Comparison of ENCODE assay signal across 1 mouse cellular context in the genomic region with DNA sequence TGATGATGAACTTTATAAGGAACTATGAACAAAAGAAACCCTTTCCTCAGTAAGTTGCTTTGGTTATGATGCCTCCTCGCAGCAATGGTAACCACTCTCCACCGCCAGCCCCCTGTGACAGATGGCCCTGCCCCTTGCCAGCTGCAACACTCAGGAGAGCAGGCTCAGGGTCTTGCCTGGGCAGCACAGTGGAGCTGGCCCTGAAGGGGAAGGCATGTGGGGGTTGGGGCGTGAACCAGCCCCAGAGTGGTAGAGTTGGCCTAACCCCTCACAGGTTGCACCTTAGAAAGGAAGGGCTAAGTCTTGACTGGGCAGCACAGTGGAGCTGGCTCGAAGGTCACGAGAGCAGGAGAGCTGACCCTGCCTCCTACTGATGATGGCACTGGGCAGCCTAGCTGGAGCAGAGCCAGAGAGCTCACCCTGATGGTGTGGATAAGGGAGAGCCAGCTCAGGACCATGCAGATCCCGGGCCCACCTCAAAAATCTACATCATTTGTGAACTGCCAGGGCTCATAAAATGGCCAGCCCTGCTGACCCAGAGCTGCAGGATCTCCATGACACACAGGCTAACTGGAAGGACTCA.
TF ChIP-seq lines count a peak whose summit lies in the region.

No protein-coding gene starts in this region.

TF ChIP-seq in MEL, 35 proteins besides CTCF, POLR2A, EP300 and RAD21:
- TF ChIP-seq POLR2AphosphoS5 (IDR thresholded peaks at IDR 0.05; ENCODE audit: borderline replicate concordance, low read depth, low read length) = 0 out of 2 replicates have a peak, but pooled peaks have one; percentile 47
- TF ChIP-seq CHD1 (IDR thresholded peaks at IDR 0.05; ENCODE audit: low read depth, low read length) = no peak
- no peak for TF ChIP-seq MYB (IDR thresholded peaks at IDR 0.05; ENCODE audit: low read depth, low read length)
- peak; percentile 49 for TF ChIP-seq POLR2AphosphoS2 (IDR thresholded peaks at IDR 0.05; ENCODE audit: low read length)
- no peak for TF ChIP-seq GATA1 (IDR thresholded peaks at IDR 0.05; ENCODE audit: low read depth, low read length)
- TF ChIP-seq USF2 (IDR thresholded peaks at IDR 0.05; ENCODE audit: borderline replicate concordance in 1 of 2, insufficient read depth in 1 of 2, low read depth in 1 of 2, low read length in 2 of 2) = no peak
